Mouse (Mus musculus) layer of hippocampus, postnatal 25 days (tissue): ENCODE results near the gene Naip5. TPM values are rescaled to one million over a fixed set of nuclear protein-coding genes. Genes with fewer than 3 reads are reported as not detected.

ENCODE experiments used
- total RNA-seq, 2 experiments: library from RNA; stranded (reverse); gene quantifications; 2 replicates each; pipeline ENCODE4 v1.2.3; 2021

Naip5 gene
- total RNA-seq, 2 experiments from 2014 or later: 0.30 to 0.49 TPM

Other genes starting within 250 kb of the Naip5 start
- gene Mccc2, start 230.7 kb downstream of the Naip5 start, total RNA-seq: 10 to 100 TPM; 27.3 to 34.0 TPM
- gene Bdp1, start 142.3 kb downstream of the Naip5 start, total RNA-seq: 10 to 100 TPM; 33.9 to 43.3 TPM
- 10 to 100 TPM; 22.1 to 24.5 TPM for gene Serf1, start 138.3 kb downstream of the Naip5 start, total RNA-seq
- gene Smn1, start 121.5 kb downstream of the Naip5 start, total RNA-seq: 10 to 100 TPM; 32.8 to 35.7 TPM
- under 1 TPM; 0.47 to 0.57 TPM for gene Naip2, start 44.2 kb downstream of the Naip5 start, total RNA-seq
- gene Naip6, start 71.4 kb upstream of the Naip5 start, total RNA-seq: under 1 TPM; 0.17 to 0.28 TPM
- gene Naip1, start 206.5 kb upstream of the Naip5 start, total RNA-seq: under 1 TPM; 0.15 to 0.16 TPM
- gene Gtf2h2, start 246.3 kb upstream of the Naip5 start, total RNA-seq: 10 to 100 TPM; 47.9 to 53.2 TPM